Mouse (Mus musculus) C2C12 (cell line): ENCODE measurements around the gene Evpl. TPM values are rescaled to one million over a fixed set of nuclear protein-coding genes. Genes with fewer than 3 reads are reported as not detected.

Experiments
- H3K27me3 ChIP-seq: one replicate; pipeline ENCODE4 v1.6.1; 2011; ENCODE audit not compliant: control insufficient read depth, insufficient read depth, insufficient read length
- H3K36me3 ChIP-seq: one replicate; pipeline ENCODE4 v1.6.1; 2011; ENCODE audit not compliant: control insufficient read depth, insufficient read depth
- H3K4me3 ChIP-seq: one replicate; pipeline ENCODE4 v1.5.1; 2011; ENCODE audit warnings: mild to moderate bottlenecking, control low read depth; ENCODE audit not compliant: poor library complexity, insufficient read depth, severe bottlenecking
- H3K79me2 ChIP-seq: one replicate; pipeline ENCODE4 v1.6.1; 2011; ENCODE audit not compliant: control insufficient read depth, insufficient read depth
- H3K79me3 ChIP-seq: one replicate; pipeline ENCODE4 v1.6.1; 2011; ENCODE audit warnings: low read depth, control low read depth
- H3ac ChIP-seq: one replicate; pipeline ENCODE3; 2011; ENCODE audit warnings: low read depth; ENCODE audit not compliant: control insufficient read depth, insufficient read length
- CEBPB ChIP-seq: IDR thresholded peaks from one replicate; pipeline ENCODE4 v1.6.1; 2011; ENCODE audit warnings: low read depth, mild to moderate bottlenecking, control low read depth, moderate library complexity
- CTCF ChIP-seq: IDR thresholded peaks from one replicate; pipeline ENCODE4 v1.5.1; 2011; ENCODE audit not compliant: control insufficient read depth, insufficient read depth, insufficient read length
- FOSL1 ChIP-seq: IDR thresholded peaks from one replicate; pipeline ENCODE4 v1.8.0; 2011; ENCODE audit warnings: mild to moderate bottlenecking, low read length; ENCODE audit not compliant: poor library complexity, insufficient read depth, severe bottlenecking
- MAX ChIP-seq: IDR thresholded peaks from one replicate; pipeline ENCODE4 v1.6.1; 2011; ENCODE audit warnings: mild to moderate bottlenecking, control low read depth
- MYOD1 ChIP-seq: IDR thresholded peaks from one replicate; pipeline ENCODE4 v1.6.1; 2011; ENCODE audit warnings: low read depth; ENCODE audit not compliant: control insufficient read depth, insufficient read length
- MYOG ChIP-seq: IDR thresholded peaks from one replicate; pipeline ENCODE4 v1.6.1; 2011; ENCODE audit not compliant: control insufficient read depth, insufficient read length; ENCODE audit errors: extremely low read depth
- USF1 ChIP-seq: IDR thresholded peaks from one replicate; pipeline ENCODE4 v1.6.1; 2011; ENCODE audit warnings: low read depth, mild to moderate bottlenecking, control low read depth, moderate library complexity
- polyA plus RNA-seq: library from polyadenylated mRNA; unstranded; fragments of >200 nt; fragmentation: generic; extraction: Trizol; gene quantifications from one replicate; pipeline ENCODE4 v1.2.1, GENCODE M21; 2012; ENCODE audit warnings: missing spikeins

Gene Evpl
- polyA plus RNA-seq, 1 experiment, result 0.13 TPM

DNA sequence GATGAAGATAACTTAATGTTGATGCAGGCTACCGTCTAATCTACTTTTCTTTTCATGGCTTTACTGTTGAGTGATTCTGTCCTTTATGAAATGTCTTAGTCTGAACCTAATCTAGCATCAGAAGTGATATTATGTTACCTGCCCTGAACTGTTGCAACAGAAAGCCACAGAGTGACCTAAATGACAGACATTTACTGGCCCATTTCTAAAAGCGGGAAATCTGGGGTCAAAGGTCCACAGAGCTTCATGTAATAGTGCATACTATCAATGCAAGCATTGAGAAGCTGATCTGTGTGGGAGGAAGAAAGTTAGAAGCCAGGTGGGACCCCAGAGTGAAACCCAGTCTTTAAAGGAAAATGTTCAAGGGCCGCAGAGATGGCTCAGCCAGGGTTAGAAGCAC, 34.7 kb downstream of the Evpl start:
- Histone ChIP-seq H3ac (no peak overlapping the region), H3K4me3 (no peak overlapping the region), H3K79me3 (no peaks in the 10 kb centered on the region), H3K79me2 (peaks cover 10% of the 10 kb centered on the region), H3K36me3 (peaks cover 23% of the 10 kb centered on the region), H3K27me3 (no peaks in the 10 kb centered on the region)
- TF ChIP-seq CEBPB (no peak), USF1 (no peak), CTCF (no peak)

DNA sequence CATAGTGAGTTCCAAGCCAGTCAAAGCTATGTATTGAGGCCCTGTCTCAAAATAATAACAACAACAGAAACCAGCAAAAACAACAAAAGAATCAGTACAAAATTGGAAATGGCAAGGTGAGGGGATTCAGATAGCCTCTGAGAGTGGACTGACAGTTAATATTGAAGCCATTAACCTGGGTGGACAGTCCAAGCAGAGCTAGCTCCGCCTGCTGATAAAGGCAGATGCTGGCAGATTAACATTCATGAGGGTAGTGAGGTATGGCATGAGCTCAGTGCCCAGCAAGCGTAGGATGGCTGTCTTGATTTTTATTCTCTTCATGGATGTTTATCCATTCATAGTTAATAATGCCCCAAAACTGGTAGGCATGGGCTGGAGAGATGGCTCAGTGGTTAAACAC, 36.7 kb downstream of the Evpl start:
- Histone ChIP-seq H3K79me2 (peaks cover 29% of the 10 kb centered on the region), H3K79me3 (no peaks in the 10 kb centered on the region), H3K27me3 (no peaks in the 10 kb centered on the region), H3ac (no peak overlapping the region), H3K4me3 (no peak overlapping the region), H3K36me3 (peaks cover 16% of the 10 kb centered on the region)
- no peak for TF ChIP-seq CEBPB

DNA sequence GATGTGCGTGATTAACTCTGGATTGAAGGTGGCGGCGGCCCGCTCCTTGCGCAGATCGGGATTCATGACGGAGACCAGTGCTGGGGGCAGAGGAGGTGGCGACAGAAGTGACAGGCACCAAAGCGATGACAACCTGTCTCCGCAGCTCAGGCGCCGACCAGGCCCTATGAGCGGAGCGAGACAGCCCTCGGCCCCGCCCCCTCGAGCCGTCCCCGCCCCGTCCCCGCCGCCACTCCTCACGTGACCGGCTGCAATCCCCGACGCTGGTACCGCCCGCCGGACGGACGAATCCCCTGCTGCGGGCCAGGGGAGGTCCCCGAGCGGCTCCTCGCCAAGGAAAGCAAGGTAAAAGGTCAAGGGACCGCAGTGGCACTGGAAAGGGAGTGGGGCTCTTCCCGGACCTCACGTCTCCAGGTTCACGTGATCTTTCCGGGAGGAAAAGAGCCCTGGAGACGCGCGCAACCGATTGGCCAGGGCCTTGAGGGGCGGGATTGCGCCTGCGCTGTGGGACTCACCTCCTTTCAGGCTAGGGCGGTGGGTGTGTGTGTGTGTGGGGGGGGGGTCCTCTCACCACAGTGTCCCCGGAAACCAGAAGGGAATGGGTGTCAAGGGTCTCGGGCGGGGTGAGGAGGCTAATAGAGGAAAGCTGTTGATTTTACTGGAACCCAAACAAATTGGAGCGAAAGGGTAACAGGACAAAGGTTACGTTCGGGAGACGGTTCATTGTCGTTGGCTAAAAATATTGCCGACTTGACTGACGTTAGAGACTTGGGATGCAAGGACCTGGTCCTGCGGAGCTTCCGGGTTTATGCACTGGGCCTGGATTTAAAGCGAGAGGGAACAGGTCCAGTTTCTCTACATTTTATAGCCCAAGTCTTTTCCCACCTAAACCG, 39.0 kb downstream of the Evpl start, which contains the start of the genes Ten1 and Acox1:
TSS of gene Ten1 (plus strand) at position 217 of the 893 bp plus-strand sequence.
TSS of gene Acox1 (minus strand) at position 407 of the 893 bp plus-strand sequence.
- Histone ChIP-seq H3K27me3 (no peaks in the 10 kb centered on the region), H3K79me3 (peaks cover 2% of the 10 kb centered on the region), H3ac (peak within 1 kb of the TSS; percentile 81), H3K79me2 (peaks cover 46% of the 10 kb centered on the region), H3K36me3 (peaks cover 6% of the 10 kb centered on the region), H3K4me3 (peak within 1 kb of the TSS; percentile 61)
- TF ChIP-seq USF1 (peak; percentile 90), CTCF (no peak), FOSL1 (no peak), MAX (peak; percentile 48), CEBPB (no peak), MYOG (no peak), MYOD1 (no peak)

DNA sequence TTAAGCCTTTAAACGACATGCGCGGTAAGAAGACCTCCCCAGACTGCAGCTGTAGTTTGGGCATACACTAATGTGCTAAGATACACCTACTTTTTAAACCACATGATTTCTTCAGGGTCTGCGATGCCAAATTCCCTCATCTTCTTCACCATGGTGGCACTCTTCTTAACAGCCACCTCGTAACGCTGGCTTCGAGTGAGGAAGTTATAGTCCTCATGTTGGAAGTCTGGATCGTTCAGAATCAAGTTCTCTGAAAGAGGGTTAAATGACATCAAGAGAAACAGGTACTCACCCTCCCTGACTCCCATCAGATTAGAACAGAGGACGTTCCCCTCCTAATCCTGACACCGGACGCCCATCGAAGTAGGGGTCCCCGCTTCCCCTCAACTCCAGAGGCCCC, 39.7 kb downstream of the Evpl start:
- TF ChIP-seq CEBPB, result no peak
- no peak for TF ChIP-seq USF1
- no peak for TF ChIP-seq FOSL1
- no peak for TF ChIP-seq MYOD1
- TF ChIP-seq CTCF, result no peak
- no peak for TF ChIP-seq MAX
- TF ChIP-seq MYOG, result no peak
- Histone ChIP-seq H3K36me3 (peaks cover 6% of the 10 kb centered on the region), H3K79me3 (peaks cover 2% of the 10 kb centered on the region), H3ac (peak overlapping the region; percentile 81), H3K4me3 (peak overlapping the region; percentile 61), H3K27me3 (no peaks in the 10 kb centered on the region), H3K79me2 (peaks cover 50% of the 10 kb centered on the region)

DNA sequence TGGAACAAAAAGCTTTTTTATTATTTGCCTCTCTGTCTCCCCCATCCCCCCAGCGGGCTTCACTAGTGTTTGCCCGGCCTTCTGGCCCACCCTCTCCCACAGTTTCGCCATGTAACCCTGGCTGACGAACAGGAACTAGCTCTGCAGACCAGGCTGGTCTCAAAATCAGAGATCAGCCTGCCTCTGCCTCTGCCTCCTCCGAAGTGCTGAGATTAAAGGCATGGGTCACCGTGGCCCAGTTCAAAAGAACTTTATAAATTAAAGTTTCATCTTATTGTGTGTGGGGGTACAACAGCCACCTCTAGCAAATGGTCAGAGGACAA, 40.3 kb downstream of the Evpl start:
- H3K4me3 ChIP-seq, result peak overlapping the region; percentile 61

GRCm38 (mm10) chr11:116196866-116197583, 40.9 kb downstream of the Evpl start:
- no peak overlapping the region for H3K4me3 ChIP-seq
- TF ChIP-seq FOSL1 (no peak), MYOD1 (no peak), USF1 (no peak), MYOG (no peak), MAX (no peak)

More for the DNA sequence above, 40.3 kb downstream of the Evpl start:
- TF ChIP-seq USF1 (no peak), MYOD1 (no peak), CTCF (no peak), MYOG (no peak), MAX (no peak), CEBPB (no peak), FOSL1 (no peak)
- Histone ChIP-seq H3K79me2 (peaks cover 55% of the 10 kb centered on the region), H3K79me3 (peaks cover 2% of the 10 kb centered on the region), H3ac (no peak overlapping the region), H3K27me3 (no peaks in the 10 kb centered on the region), H3K36me3 (peaks cover 6% of the 10 kb centered on the region)

More at GRCm38 (mm10) chr11:116196866-116197583, 40.9 kb downstream of the Evpl start:
- Histone ChIP-seq H3K79me2 (peaks cover 55% of the 10 kb centered on the region), H3ac (no peak overlapping the region), H3K79me3 (peaks cover 2% of the 10 kb centered on the region), H3K36me3 (peaks cover 6% of the 10 kb centered on the region), H3K27me3 (no peaks in the 10 kb centered on the region)
